Mouse (Mus musculus): Measurements from ENCODE around the gene Grip1. TPM values are rescaled to one million over a fixed set of nuclear protein-coding genes. Genes with fewer than 3 reads are reported as not detected.

The Grip1 gene
- polyA plus RNA-seq, 1 experiment from 2014 or later: 1.2 TPM

DNA sequence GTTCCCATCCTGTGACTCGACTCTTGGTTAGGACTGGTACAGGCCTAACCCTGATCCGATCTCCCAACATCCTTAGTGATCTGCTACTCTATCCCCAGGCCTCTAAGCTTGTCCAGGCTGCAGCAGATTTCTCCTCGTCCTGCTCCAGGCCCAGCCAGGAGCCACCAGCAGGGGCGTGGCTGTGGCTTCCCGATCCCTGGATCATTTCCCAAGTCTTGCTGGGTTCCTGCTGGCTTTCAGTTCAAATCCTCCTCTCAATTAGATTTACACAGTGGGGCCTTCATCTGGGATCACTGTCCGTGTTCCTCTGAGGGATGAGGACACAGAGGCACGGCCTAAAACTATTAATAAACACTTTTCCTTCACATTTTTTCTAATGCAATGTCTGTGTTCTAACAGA is 25.5 kb upstream of the Grip1 start:
- Histone ChIP-seq H3K27ac (ENCODE audit: low read length) (no peak overlapping the region), H3K4me2 (ENCODE audit: low read depth, low read length) (no peak overlapping the region), H3K4me1 (ENCODE audit: control insufficient read depth, insufficient read depth, low read length) (no peaks in the 10 kb centered on the region), H3K9me3 (ENCODE audit: control insufficient read depth, low read length) (no peaks in the 10 kb centered on the region), H3K9ac (ENCODE audit: low read depth, low read length) (no peak overlapping the region), H3K36me3 (ENCODE audit: control insufficient read depth, insufficient read depth, low read length) (no peaks in the 10 kb centered on the region), H3K4me3 (ENCODE audit: low read length) (no peak overlapping the region), H3K27me3 (replicated peaks; ENCODE audit: control insufficient read depth, insufficient read depth, low read length) (no peaks in the 10 kb centered on the region)
- ATAC-seq: no peak
- 67% methylated on average over 7 of the region's 7 CpGs for WGBS

DNA sequence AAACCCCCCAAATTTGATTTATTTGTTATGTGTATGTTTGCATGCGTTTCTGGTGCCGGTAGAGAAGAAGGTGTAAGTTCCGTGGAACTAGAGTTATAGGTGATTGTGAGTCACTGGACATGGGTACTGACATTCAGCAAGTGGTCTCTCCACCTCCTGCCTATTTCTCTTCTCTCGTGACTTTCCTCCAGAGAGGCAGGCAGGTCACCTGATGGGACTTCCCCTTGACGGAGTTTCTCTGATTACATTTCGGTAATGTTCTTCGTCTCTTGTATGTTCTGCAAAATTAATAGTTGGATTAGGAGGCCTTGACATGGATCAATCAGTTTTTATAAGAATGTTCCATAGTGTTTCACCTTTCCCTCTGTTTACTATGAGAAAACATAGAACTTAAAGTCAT is 23.4 kb upstream of the Grip1 start:
- H3K9ac ChIP-seq (ENCODE audit: low read depth, low read length): no peak overlapping the region

DNA sequence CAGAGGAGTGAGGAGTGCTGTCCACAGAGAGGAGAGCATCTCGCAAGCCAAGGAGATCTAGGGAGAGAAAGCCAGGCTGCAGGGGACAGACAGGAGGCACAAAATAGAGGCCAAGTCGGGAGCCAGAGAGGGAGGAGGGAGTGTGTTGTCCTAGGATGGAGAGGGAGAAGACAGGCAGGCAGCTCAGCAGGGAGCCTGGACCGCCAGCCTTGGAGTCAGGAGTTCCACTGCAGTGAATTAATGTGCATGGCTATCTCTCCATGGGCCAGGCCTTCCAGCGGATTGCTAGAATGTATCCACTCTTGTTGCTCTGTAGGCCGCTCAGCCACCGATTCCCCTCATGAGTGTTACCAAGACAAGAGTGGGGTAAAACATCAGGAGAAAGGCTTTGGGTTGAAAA is 21.8 kb upstream of the Grip1 start:
- Histone ChIP-seq H3K4me3 (ENCODE audit: low read length) (no peak overlapping the region), H3K4me2 (ENCODE audit: low read depth, low read length) (no peak overlapping the region), H3K4me1 (ENCODE audit: control insufficient read depth, insufficient read depth, low read length) (no peaks in the 10 kb centered on the region), H3K27ac (ENCODE audit: low read length) (no peak overlapping the region), H3K9ac (ENCODE audit: low read depth, low read length) (no peak overlapping the region), H3K36me3 (ENCODE audit: control insufficient read depth, insufficient read depth, low read length) (no peaks in the 10 kb centered on the region), H3K9me3 (ENCODE audit: control insufficient read depth, low read length) (no peaks in the 10 kb centered on the region), H3K27me3 (replicated peaks; ENCODE audit: control insufficient read depth, insufficient read depth, low read length) (no peaks in the 10 kb centered on the region)
- WGBS: 72% methylated on average over 6 of the region's 6 CpGs
- ATAC-seq: no peak

More for the DNA sequence above, 23.4 kb upstream of the Grip1 start:
- Histone ChIP-seq H3K4me3 (ENCODE audit: low read length) (no peak overlapping the region), H3K27me3 (replicated peaks; ENCODE audit: control insufficient read depth, insufficient read depth, low read length) (no peaks in the 10 kb centered on the region), H3K36me3 (ENCODE audit: control insufficient read depth, insufficient read depth, low read length) (no peaks in the 10 kb centered on the region), H3K9me3 (ENCODE audit: control insufficient read depth, low read length) (no peaks in the 10 kb centered on the region), H3K4me1 (ENCODE audit: control insufficient read depth, insufficient read depth, low read length) (no peaks in the 10 kb centered on the region), H3K27ac (ENCODE audit: low read length) (no peak overlapping the region), H3K4me2 (ENCODE audit: low read depth, low read length) (no peak overlapping the region)
- WGBS: 83% methylated on average over 7 of the region's 7 CpGs
- ATAC-seq: no peak

DNA sequence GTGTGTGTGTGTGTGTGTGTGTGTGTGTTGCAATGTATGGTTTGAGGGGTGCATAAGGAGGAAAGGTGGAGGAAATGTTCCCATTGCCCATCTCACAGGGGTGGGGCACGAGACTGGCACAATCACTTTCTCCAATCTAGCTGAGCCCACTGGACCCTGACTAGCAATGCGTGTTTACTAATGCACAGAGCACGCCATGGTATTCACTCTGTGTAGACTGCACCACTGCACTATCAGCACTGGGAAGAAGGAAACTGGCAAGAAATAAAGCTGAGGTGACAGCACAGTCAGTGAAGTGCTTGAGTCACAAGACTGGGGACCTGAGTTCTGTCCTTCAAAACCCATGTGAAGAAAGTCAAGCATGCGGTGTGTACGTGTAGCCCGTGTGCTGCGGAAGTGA is 17.8 kb upstream of the Grip1 start:
- Histone ChIP-seq H3K27me3 (replicated peaks; ENCODE audit: control insufficient read depth, insufficient read depth, low read length) (no peaks in the 10 kb centered on the region), H3K27ac (ENCODE audit: low read length) (no peak overlapping the region), H3K4me3 (ENCODE audit: low read length) (no peak overlapping the region), H3K9me3 (ENCODE audit: control insufficient read depth, low read length) (no peaks in the 10 kb centered on the region), H3K4me1 (ENCODE audit: control insufficient read depth, insufficient read depth, low read length) (no peaks in the 10 kb centered on the region), H3K36me3 (ENCODE audit: control insufficient read depth, insufficient read depth, low read length) (no peaks in the 10 kb centered on the region), H3K9ac (ENCODE audit: low read depth, low read length) (no peak overlapping the region), H3K4me2 (ENCODE audit: low read depth, low read length) (no peak overlapping the region)
- WGBS: 88% methylated on average over 7 of the region's 7 CpGs
- ATAC-seq: no peak

DNA sequence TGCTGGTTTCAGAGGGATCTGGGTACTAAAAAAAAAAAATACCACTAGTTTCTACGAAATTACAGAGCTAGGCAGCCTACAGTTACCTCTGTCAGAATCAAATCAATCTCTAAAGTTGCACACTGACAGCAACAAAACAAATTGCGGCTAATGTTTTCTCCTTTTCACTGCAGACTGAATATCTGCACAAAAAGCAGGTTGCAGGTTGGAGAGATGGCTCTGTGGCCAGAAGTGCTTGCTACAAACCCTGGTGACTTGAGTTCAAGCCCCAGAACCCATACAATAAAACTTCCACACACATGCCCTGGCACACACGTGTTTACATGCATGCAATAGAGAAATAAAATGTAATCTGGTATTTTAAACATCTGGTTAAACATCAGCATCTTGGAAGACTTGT is 16.3 kb upstream of the Grip1 start:
- Histone ChIP-seq H3K4me1 (ENCODE audit: control insufficient read depth, insufficient read depth, low read length) (no peaks in the 10 kb centered on the region), H3K9ac (ENCODE audit: low read depth, low read length) (no peak overlapping the region), H3K27ac (ENCODE audit: low read length) (no peak overlapping the region), H3K4me3 (ENCODE audit: low read length) (no peak overlapping the region), H3K27me3 (replicated peaks; ENCODE audit: control insufficient read depth, insufficient read depth, low read length) (no peaks in the 10 kb centered on the region), H3K36me3 (ENCODE audit: control insufficient read depth, insufficient read depth, low read length) (no peaks in the 10 kb centered on the region), H3K4me2 (ENCODE audit: low read depth, low read length) (no peak overlapping the region), H3K9me3 (ENCODE audit: control insufficient read depth, low read length) (no peaks in the 10 kb centered on the region)
- 73% methylated on average over 3 of the region's 3 CpGs for WGBS
- ATAC-seq: no peak

DNA sequence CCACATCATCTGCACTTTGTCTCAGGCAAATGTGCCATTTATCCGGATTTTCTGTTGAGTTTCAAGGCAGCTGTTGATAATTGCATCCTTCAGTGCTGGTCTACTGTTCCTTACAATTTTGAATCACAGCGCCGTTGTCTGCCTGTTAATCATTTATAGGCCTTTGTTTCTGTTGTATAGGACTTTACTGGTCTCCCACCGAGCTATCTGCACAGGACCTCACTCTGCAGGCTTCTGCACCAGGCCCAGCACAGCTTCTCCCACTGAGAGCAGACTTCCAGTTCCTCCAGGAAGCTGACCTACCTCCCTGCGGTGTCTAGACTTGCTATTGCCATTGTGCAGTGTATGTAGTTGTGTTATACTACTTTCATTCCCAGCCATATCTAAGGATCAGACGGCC is 11.9 kb upstream of the Grip1 start:
- ATAC-seq: no peak
- no peak overlapping the region for H3K27ac ChIP-seq (ENCODE audit: low read length)
- no peak overlapping the region for H3K4me3 ChIP-seq (ENCODE audit: low read length)
- 32% methylated on average over 6 of the region's 6 CpGs for whole genome bisulfite sequencing
- H3K4me2 ChIP-seq (ENCODE audit: low read depth, low read length): no peak overlapping the region
- H3K27me3 ChIP-seq (replicated peaks; ENCODE audit: control insufficient read depth, insufficient read depth, low read length): no peaks in the 10 kb centered on the region
- H3K4me1 ChIP-seq (ENCODE audit: control insufficient read depth, insufficient read depth, low read length): no peaks in the 10 kb centered on the region
- H3K36me3 ChIP-seq (ENCODE audit: control insufficient read depth, insufficient read depth, low read length): no peaks in the 10 kb centered on the region
- H3K9ac ChIP-seq (ENCODE audit: low read depth, low read length): no peak overlapping the region
- no peaks in the 10 kb centered on the region for H3K9me3 ChIP-seq (ENCODE audit: control insufficient read depth, low read length)

DNA sequence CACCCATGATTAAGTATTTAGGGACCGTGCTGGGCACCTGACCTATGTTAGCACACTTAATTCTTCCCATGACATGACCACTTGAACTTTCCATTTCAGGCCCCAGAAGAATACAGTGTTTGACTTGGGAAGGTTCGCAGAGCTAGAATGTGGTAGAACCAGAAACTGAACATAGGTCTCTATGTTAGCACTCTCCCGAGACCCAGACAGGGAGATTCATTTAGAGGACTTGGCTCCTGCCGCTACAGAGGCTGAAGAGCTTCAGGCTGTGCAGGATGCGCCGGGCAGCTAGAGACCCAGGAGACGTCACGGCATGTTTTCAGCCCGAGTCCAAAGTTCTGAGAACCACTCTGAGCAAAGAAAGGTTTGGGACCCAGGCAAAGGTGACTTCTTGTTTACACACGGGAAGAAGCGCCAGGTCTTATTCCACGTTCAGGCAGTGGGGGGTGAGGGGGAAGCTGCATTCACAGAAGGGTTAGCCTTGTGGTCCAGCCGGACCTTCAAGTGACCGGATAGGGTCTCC is 6.2 kb upstream of the Grip1 start:
- WGBS: 62% methylated on average over 14 of the region's 14 CpGs
- H3K4me2 ChIP-seq (ENCODE audit: low read depth, low read length): peak overlapping the region; percentile 39
- no peak overlapping the region for H3K4me3 ChIP-seq (ENCODE audit: low read length)
- no peak overlapping the region for H3K27ac ChIP-seq (ENCODE audit: low read length)
- no peaks in the 10 kb centered on the region for H3K27me3 ChIP-seq (replicated peaks; ENCODE audit: control insufficient read depth, insufficient read depth, low read length)
- H3K36me3 ChIP-seq (ENCODE audit: control insufficient read depth, insufficient read depth, low read length): no peaks in the 10 kb centered on the region
- ATAC-seq: peak; percentile 86
- H3K4me1 ChIP-seq (ENCODE audit: control insufficient read depth, insufficient read depth, low read length): 0 out of 2 replicates have a peak, but pooled peaks cover 3% of the 10 kb centered on the region
- no peak overlapping the region for H3K9ac ChIP-seq (ENCODE audit: low read depth, low read length)
- H3K9me3 ChIP-seq (ENCODE audit: control insufficient read depth, low read length): no peaks in the 10 kb centered on the region

DNA sequence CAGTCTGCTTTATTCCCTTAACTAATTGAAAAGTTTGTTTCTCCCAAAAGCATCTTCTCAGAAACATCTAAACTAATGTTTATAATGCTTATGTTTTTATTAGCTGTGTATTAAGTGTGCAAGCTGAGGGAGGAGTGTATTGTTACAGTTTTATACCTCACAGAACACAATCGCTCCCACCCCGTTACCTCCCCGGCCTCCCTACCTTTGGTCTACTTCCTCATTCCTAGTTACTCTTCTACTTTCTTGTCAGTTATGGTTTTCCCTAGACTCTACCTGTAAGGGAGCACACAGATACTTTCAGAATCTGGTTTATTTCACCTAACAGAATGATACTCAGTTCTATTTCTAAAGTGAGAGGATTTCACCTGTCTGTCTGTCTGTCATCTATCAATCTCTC is 5.7 kb upstream of the Grip1 start:
- H3K9me3 ChIP-seq (ENCODE audit: control insufficient read depth, low read length): no peaks in the 10 kb centered on the region
- H3K27ac ChIP-seq (ENCODE audit: low read length): no peak overlapping the region
- H3K4me2 ChIP-seq (ENCODE audit: low read depth, low read length): peak overlapping the region; percentile 39
- 0 out of 2 replicates have a peak, but pooled peaks cover 3% of the 10 kb centered on the region for H3K4me1 ChIP-seq (ENCODE audit: control insufficient read depth, insufficient read depth, low read length)
- H3K9ac ChIP-seq (ENCODE audit: low read depth, low read length): no peak overlapping the region
- H3K36me3 ChIP-seq (ENCODE audit: control insufficient read depth, insufficient read depth, low read length): no peaks in the 10 kb centered on the region
- peak; percentile 90 for ATAC-seq
- no peak overlapping the region for H3K4me3 ChIP-seq (ENCODE audit: low read length)
- H3K27me3 ChIP-seq (replicated peaks; ENCODE audit: control insufficient read depth, insufficient read depth, low read length): no peaks in the 10 kb centered on the region
- WGBS: 65% methylated on average over 3 of the region's 3 CpGs

DNA sequence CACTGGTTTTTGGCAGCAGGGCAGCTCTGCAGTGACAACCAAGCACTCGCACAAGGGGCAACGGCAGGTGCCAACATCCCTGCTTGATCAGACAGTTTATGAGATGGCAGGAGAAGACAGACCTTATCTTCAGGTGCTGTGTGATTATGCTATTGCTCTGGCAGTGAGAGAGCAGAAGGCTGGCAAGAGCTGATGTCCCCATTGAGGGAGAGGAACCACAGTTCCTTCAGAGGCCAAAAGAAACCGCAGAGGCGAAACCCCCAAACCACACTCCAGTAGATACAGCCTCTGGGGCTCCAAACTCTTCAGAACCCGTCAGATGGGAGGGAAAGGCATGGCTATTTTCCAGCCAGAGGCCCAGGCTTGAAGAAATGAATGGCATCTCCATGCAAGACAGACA is 932 bp upstream of the Grip1 start:
- H3K36me3 ChIP-seq (ENCODE audit: control insufficient read depth, insufficient read depth, low read length): no peaks in the 10 kb centered on the region
- no peak overlapping the region for H3K4me3 ChIP-seq (ENCODE audit: low read length)
- H3K4me2 ChIP-seq (ENCODE audit: low read depth, low read length): no peak overlapping the region

DNA sequence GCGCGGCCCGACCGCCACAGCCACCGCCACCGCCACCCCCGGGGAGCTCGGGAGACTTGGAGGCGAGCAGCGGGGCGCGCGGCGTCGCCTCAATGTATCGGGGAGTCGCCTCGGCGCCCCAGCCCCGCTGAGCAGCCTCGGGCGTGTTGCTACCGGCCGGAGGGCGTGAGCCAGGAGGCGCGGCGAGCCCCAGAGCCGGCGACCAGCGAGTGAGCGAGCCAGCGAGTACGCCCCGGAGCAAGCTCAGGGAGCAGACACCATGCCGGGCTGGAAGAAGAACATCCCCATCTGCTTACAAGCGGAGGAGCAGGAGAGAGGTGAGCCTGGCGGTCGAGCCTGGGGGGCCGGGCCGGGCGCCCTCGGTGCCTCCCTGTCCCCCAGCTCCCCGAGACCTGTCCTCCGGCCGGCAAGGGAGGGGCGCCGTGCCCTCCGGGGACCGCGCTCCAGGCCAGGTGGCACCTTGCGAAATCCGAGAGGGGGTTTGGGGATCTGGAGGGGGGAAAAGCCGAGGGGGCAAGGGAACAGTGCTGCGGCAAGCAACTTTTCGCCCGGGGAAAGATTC is 557 bp downstream of the Grip1 start:
- H3K9ac ChIP-seq (ENCODE audit: low read depth, low read length): peak overlapping the region; percentile 77
- no peak overlapping the region for H3K27ac ChIP-seq (ENCODE audit: low read length)
- no peaks in the 10 kb centered on the region for H3K27me3 ChIP-seq (replicated peaks; ENCODE audit: control insufficient read depth, insufficient read depth, low read length)
- H3K4me2 ChIP-seq (ENCODE audit: low read depth, low read length): peak overlapping the region; percentile 98
- peaks cover 7% of the 10 kb centered on the region for H3K4me1 ChIP-seq (ENCODE audit: control insufficient read depth, insufficient read depth, low read length)
- H3K4me3 ChIP-seq (ENCODE audit: low read length): peak overlapping the region; percentile 76
- ATAC-seq: peak; percentile 82
- no peaks in the 10 kb centered on the region for H3K9me3 ChIP-seq (ENCODE audit: control insufficient read depth, low read length)
- under 1% methylated on average over 52 of the region's 57 CpGs for WGBS
- H3K36me3 ChIP-seq (ENCODE audit: control insufficient read depth, insufficient read depth, low read length): no peaks in the 10 kb centered on the region

More for the DNA sequence above, 932 bp upstream of the Grip1 start:
- H3K9ac ChIP-seq (ENCODE audit: low read depth, low read length): no peak overlapping the region
- no peak overlapping the region for H3K27ac ChIP-seq (ENCODE audit: low read length)
- H3K4me1 ChIP-seq (ENCODE audit: control insufficient read depth, insufficient read depth, low read length): peaks cover 7% of the 10 kb centered on the region
- no peaks in the 10 kb centered on the region for H3K9me3 ChIP-seq (ENCODE audit: control insufficient read depth, low read length)
- WGBS: 58% methylated on average over 5 of the region's 5 CpGs
- H3K27me3 ChIP-seq (replicated peaks; ENCODE audit: control insufficient read depth, insufficient read depth, low read length): no peaks in the 10 kb centered on the region
- no peak for ATAC-seq

All from intestine, embryonic 16.5 days (tissue).